Mouse (Mus musculus) stomach, embryonic 16.5 days (tissue): Measurements from ENCODE around the gene Erg. TPM values are rescaled to one million over a fixed set of nuclear protein-coding genes. Genes with fewer than 3 reads are reported as not detected.
A peak's percentile ranks its signal among the peaks of the same experiment; 100 is the strongest.

ENCODE experiments used
- ATAC-seq: fragments of 200-750 bp; cut with Nextera tagmentation; 2 replicates; pipeline ENCODE4 v1.8.0; 2017; ENCODE audit warnings: moderate number of reproducible peaks, moderate TSS enrichment; ENCODE audit not compliant: insufficient read depth, low FRiP score
- H3K27ac ChIP-seq: fragments of 300-500 bp; sonication (generic); 2 replicates; pipeline ENCODE4 v1.5.1; 2014; ENCODE audit warnings: low read length
- H3K27me3 ChIP-seq: fragments of 300-500 bp; sonication (generic); 2 replicates; pipeline ENCODE4 v1.6.1; 2014; ENCODE audit warnings: low read length, control low read depth, mixed read lengths; ENCODE audit not compliant: control insufficient read depth, insufficient read depth
- H3K36me3 ChIP-seq: fragments of 300-500 bp; sonication (generic); 2 replicates; pipeline ENCODE4 v1.6.1; 2014; ENCODE audit warnings: low read length; ENCODE audit not compliant: control insufficient read depth, insufficient read depth
- H3K4me1 ChIP-seq: fragments of 300-500 bp; sonication (generic); 2 replicates; pipeline ENCODE4 v1.6.1; 2014; ENCODE audit warnings: low read length, control low read depth, mixed read lengths; ENCODE audit not compliant: control insufficient read depth, insufficient read depth
- H3K4me2 ChIP-seq: fragments of 300-500 bp; sonication (generic); 2 replicates; pipeline ENCODE4 v1.6.1; 2014; ENCODE audit warnings: low read depth, low read length, mixed read lengths
- H3K4me3 ChIP-seq: fragments of 300-500 bp; sonication (generic); replicated peaks from 2 replicates; pipeline ENCODE4 v1.5.1; 2014; ENCODE audit warnings: mild to moderate bottlenecking, low read length
- H3K9ac ChIP-seq: fragments of 300-500 bp; sonication (generic); 2 replicates; pipeline ENCODE4 v1.6.1; 2014; ENCODE audit warnings: low read length
- H3K9me3 ChIP-seq: fragments of 300-500 bp; sonication (generic); replicated peaks from 2 replicates; pipeline ENCODE4 v1.6.1; 2016; ENCODE audit warnings: low read length, control low read depth; ENCODE audit not compliant: control insufficient read depth
- WGBS: fragments of 180-500 bp; shearing (Covaris S2); extraction: QIAGEN DNeasy Blood & Tissue Kit; methylation state at CpG from one replicate; pipeline ENCODE4 v1.1.7; 2014; 5-methylcytosine and 5-hydroxymethylcytosine counted together
- polyA plus RNA-seq: library from polyadenylated mRNA; unstranded; fragments of >200 nt; fragmentation: Nextera tagmentation; extraction: Ambion mirVana; gene quantifications from 2 replicates; pipeline ENCODE4 v1.2.1, GENCODE M21; 2015

The Erg gene
- polyA plus RNA-seq, 1 experiment from 2014 or later = 4.5 TPM

- H3K27me3 ChIP-seq = no peaks in the 10 kb centered on the region
- ATAC-seq = no peak
- H3K27ac ChIP-seq = no peak overlapping the region
- no peaks in the 10 kb centered on the region for H3K4me1 ChIP-seq
- H3K4me2 ChIP-seq = no peak overlapping the region
- no peaks in the 10 kb centered on the region for H3K36me3 ChIP-seq
- 88% methylated on average over 2 of the region's 2 CpGs for WGBS
- H3K9me3 ChIP-seq = no peaks in the 10 kb centered on the region
- no peak overlapping the region for H3K9ac ChIP-seq
- H3K4me3 ChIP-seq = no peak overlapping the region
Observed at GRCm38 (mm10) chr16:95387008-95387407, 199.4 kb downstream of the Erg start.

GRCm38 (mm10) chr16:95385299-95385973, 201.0 kb downstream of the Erg start:
- whole genome bisulfite sequencing = 80% methylated on average over 7 of the region's 7 CpGs
- H3K27ac ChIP-seq = no peak overlapping the region
- H3K9ac ChIP-seq = no peak overlapping the region
- no peak for ATAC-seq
- H3K4me2 ChIP-seq = no peak overlapping the region
- no peaks in the 10 kb centered on the region for H3K36me3 ChIP-seq
- H3K27me3 ChIP-seq = no peaks in the 10 kb centered on the region
- no peak overlapping the region for H3K4me3 ChIP-seq
- no peaks in the 10 kb centered on the region for H3K9me3 ChIP-seq
- no peaks in the 10 kb centered on the region for H3K4me1 ChIP-seq

- Histone ChIP-seq H3K27me3 (no peaks in the 10 kb centered on the region), H3K4me2 (no peak overlapping the region), H3K9ac (no peak overlapping the region), H3K27ac (no peak overlapping the region), H3K36me3 (no peaks in the 10 kb centered on the region), H3K9me3 (no peaks in the 10 kb centered on the region), H3K4me1 (no peaks in the 10 kb centered on the region), H3K4me3 (no peak overlapping the region)
- 91% methylated on average over 9 of the region's 9 CpGs for WGBS
- ATAC-seq = no peak
Observed at GRCm38 (mm10) chr16:95384590-95385148, 201.7 kb downstream of the Erg start.

- peaks cover 2% of the 10 kb centered on the region; the same call in 1 of the 2 replicates for H3K4me1 ChIP-seq
- no peaks in the 10 kb centered on the region for H3K27me3 ChIP-seq
- WGBS = 19% methylated on average over 5 of the region's 5 CpGs
- H3K9ac ChIP-seq = no peak overlapping the region
- no peaks in the 10 kb centered on the region for H3K9me3 ChIP-seq
- H3K27ac ChIP-seq = no peak overlapping the region
- H3K4me2 ChIP-seq = no peak overlapping the region
- no peak overlapping the region for H3K4me3 ChIP-seq
- no peak for ATAC-seq
- no peaks in the 10 kb centered on the region for H3K36me3 ChIP-seq
Observed at GRCm38 (mm10) chr16:95382251-95382650, 204.1 kb downstream of the Erg start.

GRCm38 (mm10) chr16:95376834-95377233, 209.6 kb downstream of the Erg start:
- Histone ChIP-seq H3K4me2 (no peak overlapping the region), H3K27ac (peak overlapping the region; percentile 46), H3K36me3 (no peaks in the 10 kb centered on the region), H3K27me3 (no peaks in the 10 kb centered on the region), H3K4me3 (no peak overlapping the region), H3K9ac (no peak overlapping the region), H3K4me1 (peaks cover 10% of the 10 kb centered on the region), H3K9me3 (no peaks in the 10 kb centered on the region)
- ATAC-seq = peak; percentile 39; the same call in 1 of the 2 replicates
- 44% methylated on average over 7 of the region's 7 CpGs for WGBS

GRCm38 (mm10) chr16:95376364-95376763, 210.0 kb downstream of the Erg start:
- Histone ChIP-seq H3K9me3 (no peaks in the 10 kb centered on the region), H3K4me2 (no peak overlapping the region), H3K27ac (peak overlapping the region; percentile 65), H3K36me3 (no peaks in the 10 kb centered on the region), H3K9ac (no peak overlapping the region), H3K4me1 (peaks cover 10% of the 10 kb centered on the region), H3K27me3 (no peaks in the 10 kb centered on the region), H3K4me3 (no peak overlapping the region)
- peak; percentile 78 for ATAC-seq
- WGBS = 35% methylated on average over 11 of the region's 11 CpGs

- no peaks in the 10 kb centered on the region for H3K9me3 ChIP-seq
- no peak overlapping the region for H3K27ac ChIP-seq
- H3K27me3 ChIP-seq = no peaks in the 10 kb centered on the region
- 68% methylated on average over 4 of the region's 4 CpGs for WGBS
- H3K36me3 ChIP-seq = no peaks in the 10 kb centered on the region
- H3K4me2 ChIP-seq = no peak overlapping the region
- peaks cover 10% of the 10 kb centered on the region for H3K4me1 ChIP-seq
- no peak for ATAC-seq
- H3K4me3 ChIP-seq = no peak overlapping the region
- no peak overlapping the region for H3K9ac ChIP-seq
Observed at GRCm38 (mm10) chr16:95374646-95375045, 211.7 kb downstream of the Erg start.

- Histone ChIP-seq H3K27ac (no peak overlapping the region), H3K27me3 (no peaks in the 10 kb centered on the region), H3K9ac (no peak overlapping the region), H3K4me2 (no peak overlapping the region), H3K9me3 (no peaks in the 10 kb centered on the region), H3K4me1 (peaks cover 10% of the 10 kb centered on the region), H3K4me3 (no peak overlapping the region), H3K36me3 (no peaks in the 10 kb centered on the region)
- ATAC-seq = no peak
- 73% methylated on average over 9 of the region's 9 CpGs for whole genome bisulfite sequencing
Observed at GRCm38 (mm10) chr16:95372960-95373359, 213.4 kb downstream of the Erg start.

GRCm38 (mm10) chr16:95371713-95372112, 214.7 kb downstream of the Erg start:
- WGBS = 35% methylated on average over 4 of the region's 4 CpGs
- peaks cover 5% of the 10 kb centered on the region for H3K4me1 ChIP-seq
- no peaks in the 10 kb centered on the region for H3K9me3 ChIP-seq
- no peak overlapping the region for H3K4me3 ChIP-seq
- H3K36me3 ChIP-seq = no peaks in the 10 kb centered on the region
- H3K27me3 ChIP-seq = no peaks in the 10 kb centered on the region
- no peak for ATAC-seq
- no peak overlapping the region for H3K4me2 ChIP-seq
- no peak overlapping the region for H3K9ac ChIP-seq
- peak overlapping the region; percentile 3; the same call in 1 of the 2 replicates for H3K27ac ChIP-seq
